Mouse (Mus musculus) spleen, postnatal 10 days (tissue): ENCODE measurements around the gene Nol3.
"Not testable (repeated sequence)": the region's sequence is repeated elsewhere in the genome, so short reads cannot be mapped to it uniquely, and the experiment has no call there.

Experiments used
- DNase-seq, 2 experiments: peaks; one replicate each; pipeline ENCODE4 v3.0.0; 2021 to 2022; ENCODE audit warnings: low spot score in 2 of 2

Gene Nol3

DNA sequence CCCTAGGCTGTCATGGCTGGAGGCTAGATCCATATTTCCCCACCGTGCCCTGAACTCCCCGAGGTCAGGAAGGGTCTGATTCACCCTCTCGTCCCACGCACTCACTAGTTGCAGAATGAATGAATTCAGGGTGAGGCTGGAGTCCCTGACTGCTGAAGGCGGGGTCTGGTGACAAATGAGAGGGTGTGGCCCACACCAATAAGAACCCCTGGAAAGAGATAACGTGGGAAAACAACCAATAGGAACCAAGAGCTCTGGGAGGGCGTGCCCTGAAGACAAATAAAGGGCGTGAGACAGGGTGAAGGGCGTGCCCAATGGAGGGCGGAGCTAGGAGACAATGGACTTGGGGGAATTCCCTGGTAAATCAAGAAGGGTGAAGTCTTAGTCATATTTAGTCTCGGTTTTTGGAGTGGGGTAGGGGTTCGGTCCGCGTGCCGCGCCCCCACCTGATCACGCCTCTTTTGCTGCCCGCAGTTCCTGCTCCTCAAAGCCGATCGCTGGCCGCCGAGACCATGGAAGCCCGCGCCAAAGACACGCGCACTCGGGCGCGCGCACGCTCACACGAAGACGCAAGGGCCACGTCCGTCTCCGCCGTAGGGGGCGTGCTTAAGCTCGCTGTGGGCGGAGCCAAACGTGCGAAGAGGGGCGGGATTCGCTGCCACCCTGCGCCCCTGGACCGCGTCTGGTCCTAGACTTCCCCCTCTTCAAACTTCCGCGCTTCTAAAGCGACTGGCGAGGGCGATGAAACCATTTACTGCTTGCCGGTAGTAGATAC, 13.2 kb downstream of the Nol3 start:
- DNase-seq, result peak; percentile 81 to 94

DNA sequence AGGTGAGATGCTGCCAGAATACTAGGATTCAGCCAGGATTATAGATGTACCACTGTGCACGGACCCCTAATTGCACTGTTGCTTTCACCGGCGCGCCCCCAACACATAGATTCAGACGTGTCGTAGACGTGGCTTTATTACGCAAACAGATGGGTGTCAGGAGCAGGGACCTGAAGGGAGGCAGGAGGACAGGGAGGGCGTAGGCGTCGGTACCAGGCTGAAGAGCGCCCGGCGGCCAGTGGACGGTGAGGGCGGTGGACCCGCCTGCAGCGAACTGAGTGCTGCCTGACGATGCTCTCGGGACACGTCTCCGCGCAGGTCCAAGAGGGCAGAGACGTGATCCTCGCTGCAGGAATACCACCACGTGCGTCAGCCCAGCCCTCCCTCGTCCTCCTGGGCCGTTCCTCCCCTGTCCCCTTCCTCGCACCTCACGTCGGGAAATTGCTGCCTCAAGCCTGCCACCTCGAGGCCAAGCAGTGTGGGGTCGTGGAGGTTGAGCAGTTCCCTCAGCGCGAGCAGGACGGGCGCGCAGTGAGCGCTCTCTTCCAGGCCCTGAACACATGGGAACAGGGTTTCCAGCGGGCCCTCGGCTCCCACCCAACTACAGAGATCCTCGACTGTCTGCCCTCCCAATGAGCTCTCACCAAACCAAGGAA, 14.0 kb downstream of the Nol3 start, which contains the start of gene 4931428F04Rik:
Gene 4931428F04Rik (minus strand): TSS at position 60 of the 656 bp plus-strand sequence.
- DNase-seq, result peak in 1 of 2 experiments; percentile 64

DNA sequence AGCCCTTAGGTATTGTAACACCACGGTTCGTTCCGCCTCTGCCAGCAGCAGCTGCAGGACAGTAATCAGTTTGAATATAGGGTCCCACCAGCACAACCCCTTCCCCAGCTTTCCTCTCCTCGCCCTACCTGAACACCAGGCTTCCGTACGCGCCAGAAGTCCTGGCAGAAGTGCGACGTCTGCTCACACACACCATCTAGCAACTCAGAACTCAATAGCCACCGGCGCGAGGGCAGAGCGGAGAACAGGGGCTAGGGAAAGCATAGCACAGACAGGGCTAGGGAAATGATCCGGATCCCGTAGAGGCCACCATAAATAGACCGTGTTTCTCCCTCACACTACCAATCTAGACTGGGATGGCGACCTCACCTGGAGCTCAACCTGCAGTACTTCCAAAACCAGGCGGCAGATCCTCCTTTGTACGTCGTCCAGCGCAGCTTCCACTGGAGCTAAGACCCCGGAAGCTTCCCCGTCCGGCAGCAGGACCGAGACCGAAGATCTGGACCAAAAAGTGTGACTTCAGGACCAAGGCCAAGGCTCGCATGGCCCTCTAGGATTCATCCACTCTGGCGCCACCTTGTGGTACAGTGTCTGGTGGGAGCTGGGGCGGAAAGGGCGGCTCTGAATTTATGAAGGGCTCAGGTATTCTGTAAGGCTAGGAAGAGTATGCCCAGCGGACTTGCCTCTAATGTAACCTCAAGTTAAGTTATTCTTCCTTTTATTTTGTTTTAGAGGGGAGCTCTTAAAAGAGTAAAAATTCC, 14.8 kb downstream of the Nol3 start:
- peak; percentile 96 to 98 for DNase-seq

DNA sequence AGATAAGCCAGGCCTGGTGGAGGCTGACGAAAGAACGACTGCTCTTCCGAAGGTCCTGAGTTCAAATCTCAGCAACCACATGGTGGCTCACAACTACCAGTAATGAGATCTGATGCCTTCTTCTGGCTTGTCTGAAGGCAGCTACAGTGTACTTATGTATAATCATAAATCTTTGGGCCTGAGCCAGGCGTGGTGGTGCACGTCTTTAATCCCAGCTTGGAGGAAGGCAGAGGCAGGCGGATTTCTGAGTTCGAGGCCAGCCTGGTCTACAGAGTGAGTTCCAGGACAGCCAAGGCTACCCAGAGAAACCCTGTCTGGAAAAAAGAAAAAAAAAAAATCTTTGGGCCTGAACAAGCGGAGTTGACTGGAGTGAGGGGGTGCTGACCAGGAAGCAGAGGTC, 15.4 kb downstream of the Nol3 start:
- not testable (repeated sequence) for DNase-seq

DNA sequence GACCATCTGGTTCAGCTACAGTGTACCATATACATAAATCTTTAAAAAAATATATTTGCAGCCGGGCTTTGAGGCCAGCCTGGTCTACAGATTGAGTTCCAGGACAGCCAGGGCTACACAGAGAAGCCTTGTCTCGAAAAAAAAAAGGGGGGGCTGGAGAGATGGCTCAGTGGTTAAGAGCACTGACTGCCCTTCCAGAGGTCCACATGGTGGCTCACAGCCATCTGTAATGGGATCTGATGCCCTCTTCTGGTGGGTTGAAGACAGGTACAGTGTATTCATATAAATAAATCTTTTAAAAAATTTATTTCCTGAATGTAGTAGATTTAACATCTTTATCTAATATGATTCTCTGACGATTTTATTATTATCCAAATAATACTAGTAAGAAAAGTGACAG, 15.9 kb downstream of the Nol3 start:
- DNase-seq, result not testable (repeated sequence)

DNA sequence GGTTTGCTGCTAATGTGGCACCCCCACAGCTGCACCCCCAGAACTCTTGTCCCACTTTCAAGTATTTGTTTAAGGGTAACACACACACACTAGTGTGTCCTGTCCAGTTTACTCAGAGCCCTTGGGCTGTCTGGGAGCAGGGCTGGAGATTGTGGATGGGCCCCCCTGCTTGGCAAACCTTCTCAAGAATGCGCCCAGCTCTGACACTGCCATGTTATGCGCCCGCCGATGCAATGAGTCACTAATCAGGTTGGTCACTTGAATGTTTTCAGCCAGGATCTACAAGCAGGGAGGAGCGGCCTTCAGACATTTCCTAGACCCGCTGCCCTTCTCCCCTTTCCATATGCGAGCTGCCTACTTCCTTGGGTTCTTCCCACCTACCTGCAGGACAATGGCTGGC, 16.5 kb downstream of the Nol3 start:
- no peak for DNase-seq

DNA sequence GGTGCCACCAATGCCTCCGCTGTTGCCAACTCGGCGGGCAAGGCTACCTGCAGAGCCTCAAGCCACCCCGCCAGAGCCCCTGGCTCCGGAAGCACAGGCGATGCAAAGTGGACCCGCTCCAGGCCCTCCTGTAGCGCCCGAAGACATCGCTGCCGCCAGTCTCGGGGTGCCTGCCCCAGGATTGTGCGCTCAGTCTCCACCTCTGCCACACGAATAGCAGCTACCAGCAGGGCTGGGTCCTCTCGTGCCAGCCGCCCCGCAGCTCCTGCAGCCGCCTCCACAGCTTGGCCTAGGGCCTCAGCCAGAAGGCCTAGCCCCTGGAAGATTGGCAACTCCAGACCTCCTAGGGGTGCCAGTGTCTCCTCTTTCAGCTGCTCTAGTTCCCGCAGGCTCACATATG, 17.5 kb downstream of the Nol3 start:
- no peak for DNase-seq

DNA sequence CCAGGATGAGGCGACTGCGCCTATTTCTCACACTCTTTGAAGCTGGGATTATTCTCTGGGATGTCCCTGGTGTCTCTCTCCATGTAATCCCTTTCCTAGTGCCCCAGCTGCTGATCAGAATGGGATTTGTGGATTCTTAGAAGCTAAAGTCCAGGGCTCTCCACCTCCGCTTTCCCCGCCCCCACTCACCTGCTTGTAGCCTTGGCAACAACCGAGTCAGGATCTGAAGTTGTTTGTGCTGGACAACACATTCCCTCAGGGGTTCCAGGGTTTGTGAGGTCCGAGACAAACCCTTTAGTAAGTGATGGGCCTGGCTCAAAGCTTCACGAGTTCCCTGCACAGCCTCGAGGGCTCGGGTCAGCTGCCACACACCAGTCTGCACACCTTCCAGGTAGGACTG, 18.8 kb downstream of the Nol3 start:
- DNase-seq, result no peak

DNA sequence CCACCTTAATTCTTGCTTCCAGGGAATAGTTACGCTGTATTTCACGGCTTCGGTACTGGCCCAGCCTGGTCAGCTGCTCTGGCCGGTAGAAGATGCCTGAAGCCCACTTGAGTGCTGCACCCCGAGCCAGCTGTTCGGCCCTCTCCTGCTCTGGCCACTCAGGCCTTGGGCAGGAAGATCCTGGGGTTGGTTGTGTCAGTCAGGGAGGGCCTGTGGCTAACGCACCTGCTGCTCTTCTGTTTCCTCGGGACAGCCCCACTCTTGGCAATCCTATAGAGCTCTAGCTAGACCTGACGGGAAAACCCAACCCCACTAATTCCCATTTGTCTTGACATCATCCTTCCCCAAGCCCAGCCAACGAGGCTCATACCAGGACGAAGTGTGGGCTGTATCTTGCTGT, 19.3 kb downstream of the Nol3 start:
- DNase-seq, result no peak

DNA sequence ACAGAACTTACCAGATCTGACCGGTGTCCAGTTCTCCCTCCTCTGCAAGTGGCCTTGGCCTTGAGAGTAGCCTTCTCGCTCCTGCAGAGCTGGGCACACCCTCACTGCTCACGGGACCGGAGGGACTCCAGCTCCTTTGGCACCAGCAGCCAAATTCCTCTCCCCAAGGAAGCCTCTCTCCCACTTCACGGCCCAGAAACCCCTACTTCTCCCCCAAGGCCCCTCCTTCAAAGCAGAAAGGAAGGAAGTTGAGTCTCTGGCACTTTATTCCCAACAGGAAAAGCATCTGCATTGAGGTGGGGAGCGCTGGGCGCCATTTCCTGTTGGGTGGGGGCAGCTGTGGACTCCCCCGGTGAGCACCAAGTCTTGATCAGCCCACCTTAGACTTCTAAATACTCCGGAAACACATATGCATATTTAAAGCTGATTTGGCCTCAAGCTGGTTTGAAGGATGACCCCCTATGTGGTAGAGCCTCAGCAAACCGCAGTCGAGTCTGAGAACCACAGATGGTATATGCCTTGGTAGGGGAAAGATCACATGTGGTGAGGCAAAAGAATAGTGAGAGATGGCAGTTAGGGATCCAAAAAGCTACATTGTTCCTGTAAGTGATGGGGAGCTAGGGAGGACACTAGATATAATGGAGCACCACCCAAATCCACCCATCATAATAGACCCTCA, 20.1 kb downstream of the Nol3 start, which contains the start of gene Exoc3l:
Gene Exoc3l (minus strand): TSS at position 207 of the 679 bp plus-strand sequence.
- no peak for DNase-seq

DNA sequence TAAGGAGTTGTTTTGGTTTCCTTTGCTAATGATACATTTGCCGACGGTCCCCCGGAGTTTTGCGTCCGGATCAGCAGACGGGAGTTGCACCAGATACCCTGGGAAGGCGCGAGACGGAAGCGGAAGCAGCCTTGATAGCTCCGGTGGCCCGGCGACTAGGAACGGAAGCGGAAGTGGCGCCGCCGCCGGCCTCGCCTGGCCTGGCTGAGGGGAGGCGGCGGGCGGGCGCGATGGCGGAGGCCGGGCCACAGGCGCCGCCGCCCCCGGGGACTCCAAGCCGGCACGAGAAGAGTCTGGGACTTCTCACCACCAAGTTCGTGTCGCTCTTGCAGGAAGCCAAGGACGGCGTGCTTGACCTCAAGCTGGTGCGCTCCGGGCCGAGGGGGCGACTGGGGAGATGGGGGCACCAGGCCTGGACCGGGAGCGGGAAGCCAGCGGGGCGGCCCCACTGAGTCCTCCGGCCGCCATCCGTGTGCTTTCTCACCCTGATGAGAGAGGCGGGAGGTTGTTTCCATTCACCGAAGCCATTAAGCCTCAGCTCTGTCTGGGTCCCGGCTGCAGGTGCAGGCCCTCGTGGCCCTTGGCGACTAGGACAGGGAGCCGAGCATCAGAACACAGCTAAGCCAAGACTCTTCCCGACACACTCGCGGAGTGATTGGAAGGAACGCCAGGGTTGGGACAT, 21.7 kb downstream of the Nol3 start, which contains the start of gene E2f4:
Gene E2f4 (plus strand): TSS at position 153 of the 682 bp plus-strand sequence.
- peak; percentile 86 to 94 for DNase-seq

DNA sequence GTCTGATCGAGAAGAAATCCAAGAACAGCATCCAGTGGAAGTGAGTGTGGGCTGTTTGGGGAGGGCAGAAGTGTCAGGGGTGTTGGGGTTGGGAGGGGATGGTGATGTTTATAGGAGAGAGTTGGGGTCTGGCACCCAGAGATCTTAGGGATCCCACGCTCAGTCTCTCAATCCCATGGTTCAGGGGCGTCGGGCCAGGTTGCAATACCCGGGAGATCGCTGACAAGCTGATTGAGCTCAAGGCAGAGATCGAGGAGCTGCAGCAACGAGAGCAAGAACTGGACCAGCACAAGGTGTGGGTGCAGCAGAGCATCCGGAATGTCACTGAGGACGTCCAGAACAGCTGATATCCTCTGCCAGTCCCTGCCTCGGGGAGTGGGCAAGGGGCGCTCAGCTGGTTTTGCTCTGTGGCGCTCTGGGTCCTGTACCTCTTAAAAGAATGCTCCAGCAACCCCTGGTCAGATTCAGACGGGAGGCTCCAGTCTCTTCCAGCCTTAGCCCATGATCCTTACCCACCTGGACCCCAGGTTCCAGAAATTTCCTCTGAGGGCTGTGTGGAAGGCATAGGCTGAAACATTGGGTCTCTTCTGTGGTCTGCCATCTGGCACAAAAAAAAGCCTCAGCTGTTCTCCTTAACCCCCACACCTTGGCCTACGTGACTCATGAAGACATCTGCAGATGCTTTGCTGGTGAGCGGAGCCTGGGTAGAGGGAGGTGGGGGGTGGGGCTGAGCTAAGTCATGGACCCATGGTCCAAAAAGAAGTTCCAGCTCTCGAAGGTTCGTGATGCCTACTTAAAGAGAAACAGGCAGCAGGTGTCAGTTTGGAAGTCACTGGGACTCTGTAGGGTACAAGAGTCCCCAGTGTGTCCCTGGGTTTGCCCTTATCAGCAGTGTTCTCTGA, 22.7 kb downstream of the Nol3 start:
- DNase-seq, result peak; percentile 59 to 63

DNA sequence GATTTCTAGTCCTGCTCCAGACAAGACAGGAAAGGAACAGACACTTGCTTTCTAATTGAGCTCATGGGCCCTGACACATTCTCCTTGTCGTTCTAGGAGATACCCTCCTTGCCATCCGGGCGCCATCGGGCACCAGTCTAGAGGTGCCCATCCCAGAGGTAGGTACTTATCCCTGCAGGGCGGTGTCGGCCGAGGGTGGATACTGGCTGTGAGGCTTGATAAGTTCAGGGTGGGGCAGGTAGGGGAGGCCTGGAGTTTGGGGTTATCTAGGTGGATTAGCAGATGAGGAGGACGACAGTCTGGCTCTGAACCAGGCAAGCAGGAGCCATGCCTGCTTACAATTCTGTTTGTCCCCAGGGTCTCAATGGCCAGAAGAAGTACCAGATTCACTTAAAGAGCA, 24.0 kb downstream of the Nol3 start:
- DNase-seq, result peak; percentile 77 to 87

DNA sequence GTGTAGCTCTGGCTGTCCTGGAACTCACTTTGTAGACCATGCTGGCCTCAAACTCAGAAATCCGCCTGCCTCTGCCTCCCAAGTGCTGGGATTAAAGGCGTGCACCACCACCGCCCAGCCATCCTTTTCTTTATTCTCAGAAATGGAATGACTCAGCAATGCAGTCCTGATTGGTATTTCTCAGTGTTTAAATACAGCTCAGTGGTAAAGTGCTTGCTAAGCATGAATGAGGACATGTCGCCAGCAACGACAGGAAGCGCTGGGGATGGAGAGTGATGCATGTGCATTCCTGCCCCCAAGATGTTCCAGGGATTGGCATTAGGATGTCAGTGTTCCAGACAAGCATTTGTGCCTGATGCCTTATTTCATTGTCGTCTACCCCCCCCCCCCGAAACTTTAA, 27.5 kb downstream of the Nol3 start:
- DNase-seq, result no peak

DNA sequence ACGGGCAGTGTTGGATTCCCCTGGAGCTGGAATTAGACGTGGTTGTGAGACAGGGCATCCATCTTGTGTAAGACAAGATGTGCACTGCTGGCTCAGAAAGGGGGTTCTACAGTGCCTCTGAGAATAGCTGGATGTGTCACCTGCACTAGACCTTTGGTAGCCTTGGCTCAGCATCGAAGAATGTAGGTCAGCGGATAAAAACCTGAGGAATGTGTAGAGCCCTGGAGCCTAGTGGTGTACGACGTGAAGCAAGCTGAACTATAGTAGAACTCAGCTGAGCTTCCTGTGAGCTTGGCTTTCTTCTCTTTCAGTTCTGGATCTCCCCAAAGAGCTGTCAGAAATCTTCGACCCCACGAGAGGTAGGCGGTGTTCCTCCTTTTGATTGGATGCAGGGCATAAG, 27.9 kb downstream of the Nol3 start:
- DNase-seq, result no peak

DNA sequence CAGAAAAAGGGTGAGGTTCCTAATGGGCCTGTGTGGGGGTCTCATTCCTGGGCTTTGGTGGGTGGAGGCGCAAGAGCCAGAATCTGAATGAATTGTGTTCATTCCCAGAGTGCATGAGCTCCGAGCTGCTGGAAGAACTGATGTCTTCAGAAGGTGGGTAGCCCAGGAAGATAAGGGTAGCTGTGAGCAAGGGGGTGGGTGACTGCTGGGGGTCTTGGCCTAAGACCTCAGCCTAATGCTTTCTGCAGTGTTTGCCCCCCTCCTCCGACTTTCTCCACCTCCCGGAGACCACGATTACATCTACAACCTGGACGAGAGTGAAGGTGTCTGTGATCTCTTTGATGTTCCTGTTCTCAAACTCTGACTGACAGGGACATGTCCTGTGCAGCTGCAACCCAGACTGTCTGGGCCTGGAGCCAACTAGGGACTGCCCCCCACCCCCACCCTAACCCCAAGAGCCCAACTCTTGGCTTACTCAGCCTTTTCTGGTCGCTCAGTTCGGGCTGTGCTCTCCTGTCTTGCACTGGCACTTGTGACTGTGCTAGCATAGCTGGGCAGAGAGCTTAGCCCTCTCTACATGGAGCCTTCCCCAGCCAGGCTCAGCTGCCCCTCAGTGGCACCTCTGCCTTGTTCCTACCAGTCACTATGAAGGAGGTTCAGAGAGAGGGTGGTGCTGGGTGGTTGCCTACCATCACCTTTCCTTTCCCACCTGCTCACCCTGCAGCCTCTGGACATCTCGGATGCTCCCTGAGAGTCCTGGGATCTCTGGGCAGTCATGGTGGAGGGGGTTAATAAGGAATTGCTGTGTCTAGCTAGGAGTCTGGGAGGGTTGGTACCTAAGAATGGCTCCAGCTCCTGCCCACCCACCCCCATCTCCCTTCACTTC, 28.6 kb downstream of the Nol3 start:
- peak in 1 of 2 experiments; percentile 40 for DNase-seq

DNA sequence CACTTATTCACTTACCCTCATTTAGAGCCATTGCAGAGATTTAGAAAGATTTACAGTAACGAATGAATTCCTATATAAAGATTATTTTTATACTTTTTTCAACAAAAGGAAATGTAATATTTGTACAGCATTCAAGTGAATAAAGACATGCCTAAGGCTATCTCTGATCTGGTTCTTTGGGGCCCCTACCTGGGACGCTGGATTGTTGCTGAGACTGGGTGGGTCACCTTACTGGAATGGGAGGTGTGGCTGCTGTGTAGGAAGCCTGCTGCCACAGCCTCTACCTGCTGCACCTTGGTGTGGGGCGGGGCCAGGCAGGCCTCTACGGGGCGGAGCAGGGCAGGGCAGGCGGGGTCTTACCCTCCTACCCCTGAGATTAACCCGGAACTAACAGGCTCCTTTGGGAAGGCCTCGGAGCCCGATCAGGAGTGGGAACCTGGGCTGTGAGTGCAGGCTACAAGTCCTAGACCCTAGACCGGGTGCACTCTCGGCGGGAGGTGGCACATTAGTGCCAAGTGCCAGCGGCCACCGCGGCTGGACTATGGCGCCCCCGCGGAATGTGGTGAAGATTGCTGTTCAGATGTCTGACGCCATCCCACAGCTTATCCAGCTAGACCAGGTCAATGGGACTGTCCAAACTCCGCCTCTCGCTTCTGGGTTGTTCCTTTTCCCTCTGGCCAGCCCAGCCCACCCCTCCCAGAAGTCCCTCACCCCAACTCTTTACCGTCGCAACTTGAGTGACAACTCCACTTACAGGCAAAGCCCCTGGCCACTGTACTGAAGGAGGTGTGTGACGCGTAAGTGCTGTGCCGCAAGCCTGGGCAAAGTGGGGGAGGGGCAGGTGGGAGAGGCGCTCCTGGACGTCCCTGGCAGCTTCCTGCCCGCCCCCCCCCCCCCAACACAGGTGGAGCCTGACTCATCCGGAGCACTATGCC, 29.5 kb downstream of the Nol3 start, which contains the start of gene Elmo3:
Gene Elmo3 (plus strand): TSS at position 391 of the 935 bp plus-strand sequence.
- peak; percentile 64 to 66 for DNase-seq
